Mouse (Mus musculus) monocyte, adult 2 months (primary cell): ENCODE results near the gene Btnl9.
"Not testable (repeated sequence)": the region's sequence is repeated elsewhere in the genome, so short reads cannot be mapped to it uniquely, and the experiment has no call there.

Experiments used
- DNase-seq, 2 experiments: peaks; one replicate each; pipeline ENCODE4 v3.0.0; 2022; ENCODE audit warnings: low spot score in 2 of 2, low read depth in 1 of 2

Gene Btnl9

GRCm38 (mm10) chr11:49186955-49187488, at the start of gene Btnl9:
TSS of gene Btnl9 (minus strand) at chr11:49187159.
- no peak for DNase-seq

DNA sequence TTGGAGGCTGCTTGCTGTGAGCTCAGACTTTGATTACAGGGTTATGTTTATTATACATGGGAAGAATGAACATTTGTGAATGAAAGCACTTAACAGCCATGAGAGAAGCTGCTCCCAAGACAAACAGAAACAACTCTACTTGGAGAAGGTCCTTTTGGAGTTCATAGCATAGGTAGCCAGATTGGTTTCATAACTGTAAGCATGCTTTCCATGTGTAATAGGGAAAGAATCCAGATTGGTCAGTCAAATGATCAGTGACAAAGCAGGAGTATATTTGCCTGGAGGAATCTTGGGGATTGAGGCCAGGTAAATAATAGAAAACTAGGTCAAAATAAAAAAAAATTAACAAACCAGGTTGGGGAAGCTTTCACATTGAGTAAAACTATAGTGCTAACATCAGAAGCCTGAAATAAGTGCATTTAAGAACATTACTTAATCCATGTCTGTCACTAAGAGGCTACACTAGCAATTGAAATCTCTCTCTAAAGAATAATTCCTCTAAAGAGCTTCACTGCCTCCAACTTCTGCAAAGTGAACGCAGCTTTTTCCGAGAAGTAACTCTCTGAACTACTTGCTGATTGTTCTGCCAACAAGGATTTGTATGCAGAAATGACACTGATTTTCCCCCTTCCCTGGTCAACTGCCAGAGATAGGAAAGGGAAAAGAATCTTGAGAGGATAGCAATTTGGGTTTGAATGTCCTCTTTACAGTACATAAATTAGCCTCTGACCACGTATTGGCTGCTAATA, 48.7 kb upstream of the Btnl9 start:
- DNase-seq: no peak

DNA sequence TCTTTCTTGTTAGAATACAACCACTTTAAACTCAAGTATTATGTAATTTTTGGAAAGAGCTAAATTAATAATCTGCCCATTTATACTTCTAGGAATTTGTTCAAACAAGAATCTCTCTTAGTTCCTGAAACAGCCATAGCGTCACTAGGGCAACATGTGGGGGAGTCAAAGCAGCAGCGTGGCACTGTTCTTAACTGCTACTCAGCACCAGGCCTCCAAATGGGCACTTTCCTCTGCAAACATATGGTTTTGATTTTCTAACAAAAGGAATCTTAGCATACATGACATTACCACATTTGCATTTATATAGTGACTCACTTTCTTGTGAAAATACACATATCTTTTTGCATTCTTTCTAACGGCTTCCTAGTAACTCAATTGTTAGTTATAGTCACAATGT, 45.8 kb upstream of the Btnl9 start:
- no peak for DNase-seq

DNA sequence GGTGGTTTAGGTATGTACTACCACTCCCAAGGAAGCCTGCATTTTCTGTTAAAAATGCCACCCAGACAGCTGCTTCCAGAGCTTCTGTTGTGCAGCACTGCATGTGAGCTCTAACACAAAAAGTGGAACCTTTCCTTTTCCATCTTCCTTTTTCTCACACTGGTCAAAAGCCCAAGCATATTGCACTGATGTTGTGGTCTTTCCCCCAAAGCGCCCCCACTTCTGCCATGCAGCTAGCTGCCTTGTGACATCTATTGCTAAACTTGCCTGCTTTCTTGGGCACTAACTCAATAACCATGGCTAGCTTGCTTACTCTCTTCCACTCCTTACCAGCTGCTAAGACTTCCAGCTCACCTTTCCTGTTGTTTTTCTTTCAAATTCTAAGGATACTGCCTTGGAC, 37.5 kb upstream of the Btnl9 start:
- DNase-seq: no peak

DNA sequence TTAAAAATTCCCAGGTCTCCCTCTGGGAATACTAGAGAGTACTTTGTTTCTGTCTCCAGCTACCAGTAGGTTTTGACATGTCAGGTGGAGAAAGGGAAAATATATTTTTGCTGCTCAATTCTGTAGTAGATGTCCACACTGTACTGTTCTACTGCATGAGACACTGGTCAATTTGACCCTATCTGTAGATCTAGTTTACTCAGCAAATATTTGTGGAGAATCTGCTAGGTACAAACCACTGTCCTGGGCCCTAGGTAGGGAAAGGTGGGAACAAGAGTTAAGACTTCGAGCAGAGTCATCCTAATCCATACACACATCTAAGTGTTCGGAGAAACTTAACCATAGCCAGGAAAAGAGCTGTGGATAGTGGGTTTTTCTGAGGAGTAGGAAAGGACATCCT, 32.3 kb upstream of the Btnl9 start:
- no peak for DNase-seq

DNA sequence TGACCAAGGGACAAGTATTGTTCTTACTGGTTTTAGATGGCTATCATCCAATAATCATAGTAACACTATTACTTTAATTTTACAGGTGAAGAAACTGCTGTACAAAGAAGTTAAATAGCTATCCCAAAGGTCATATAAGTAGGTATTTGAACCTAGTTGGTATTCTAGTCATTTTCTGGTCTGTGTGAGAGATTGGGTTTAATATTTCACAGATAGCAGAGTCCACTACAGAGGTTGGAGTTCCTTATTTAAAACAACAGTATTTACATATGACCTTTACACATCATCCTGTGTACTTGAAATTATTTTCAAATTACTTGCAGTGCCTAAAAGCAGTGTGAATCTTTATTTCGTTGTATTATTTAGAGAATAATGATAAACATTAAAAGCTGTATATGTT, 26.5 kb upstream of the Btnl9 start:
- no peak for DNase-seq

GRCm38 (mm10) chr11:49212577-49212976, 25.6 kb upstream of the Btnl9 start:
- no peak for DNase-seq

DNA sequence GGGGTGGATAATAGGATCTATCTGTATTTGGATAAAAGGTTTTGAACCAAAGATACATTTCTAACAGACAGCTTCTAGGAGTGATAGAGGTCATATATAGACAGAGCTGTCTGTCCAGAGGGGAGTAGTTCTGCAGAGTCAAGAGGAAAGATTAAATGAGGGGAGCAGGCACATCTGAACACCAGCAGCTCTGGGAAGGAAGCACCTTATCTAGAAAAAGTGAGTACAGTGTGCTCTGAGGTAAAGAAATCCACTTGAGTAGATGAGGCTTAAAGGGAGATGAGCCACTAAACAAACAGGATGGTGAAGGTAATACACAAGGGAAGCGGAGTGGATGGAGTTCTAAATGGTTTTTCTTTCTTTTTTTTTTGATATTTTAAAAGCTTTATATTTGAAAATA, 20.5 kb upstream of the Btnl9 start:
- DNase-seq: no peak

GRCm38 (mm10) chr11:49205080-49205590, 18.2 kb upstream of the Btnl9 start:
- DNase-seq: no peak

DNA sequence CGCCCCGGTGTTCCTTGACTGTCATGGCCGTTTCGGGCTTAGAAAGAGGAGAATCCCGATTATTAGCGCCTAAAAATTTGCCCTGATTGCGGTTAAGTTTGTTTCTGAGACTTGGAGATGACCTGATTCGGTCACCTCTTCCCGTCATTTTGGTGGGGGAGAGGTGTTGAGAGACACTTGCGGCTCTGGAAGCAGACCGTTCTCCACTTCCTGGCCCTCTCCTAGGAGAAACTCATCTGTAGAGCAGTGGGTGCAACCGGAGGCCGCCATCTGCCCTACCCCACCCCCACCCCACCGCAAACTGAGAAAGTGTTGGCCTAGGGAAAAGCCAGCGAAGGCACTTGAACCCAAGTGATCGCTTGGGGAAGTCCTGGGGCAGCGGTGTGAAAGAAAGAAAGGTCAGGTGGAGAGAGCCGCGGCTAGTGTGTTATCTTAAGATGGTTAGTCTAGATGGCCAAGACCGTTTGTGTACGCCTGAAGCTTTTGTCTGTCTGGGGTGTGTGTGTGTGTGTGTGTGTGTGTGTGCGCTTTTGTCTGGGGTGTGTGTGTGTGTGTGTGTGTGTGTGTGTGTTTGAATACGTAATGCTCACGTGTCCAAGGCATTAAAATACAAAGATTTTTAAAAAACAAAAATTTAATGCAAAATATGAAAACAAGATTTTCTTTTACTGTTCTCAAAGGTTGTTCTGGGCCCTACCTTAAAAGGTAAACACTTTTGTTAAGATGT, 17.0 kb upstream of the Btnl9 start:
- DNase-seq: no peak

DNA sequence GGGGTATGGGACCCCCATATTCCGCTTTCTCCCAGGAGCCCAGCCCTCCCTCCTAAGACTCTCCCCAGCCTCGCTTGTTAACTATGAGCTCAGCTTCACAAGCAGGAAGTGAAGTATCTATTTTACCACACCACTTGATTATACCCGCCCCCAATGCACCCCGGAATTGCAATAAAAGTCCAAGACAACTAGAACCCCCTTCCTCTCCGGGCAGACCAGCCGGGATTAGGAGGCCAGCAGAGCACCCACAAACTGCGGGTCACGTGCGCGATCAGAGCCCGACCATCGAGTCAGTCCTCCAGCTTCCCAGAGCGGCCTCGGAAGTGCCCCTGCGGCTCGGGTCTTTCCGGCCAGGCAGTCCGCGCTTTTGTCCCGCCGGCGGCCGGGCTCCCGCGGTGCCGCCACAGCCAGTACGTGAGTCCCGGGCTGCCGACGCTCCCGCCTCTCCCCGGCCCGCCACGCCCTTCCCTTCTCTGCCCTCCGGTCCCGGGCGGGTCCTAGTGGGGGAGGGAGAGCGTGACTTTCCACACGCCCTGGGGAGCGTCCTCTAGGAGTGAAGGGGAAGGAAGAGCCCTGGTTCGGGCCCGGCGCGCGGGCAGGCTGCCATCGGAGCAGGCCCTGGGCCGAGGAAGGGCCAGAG, 16.3 kb upstream of the Btnl9 start, which contains the start of gene Zfp62:
TSS of gene Zfp62 (plus strand) at position 164 of the 640 bp plus-strand sequence.
- DNase-seq: peak; percentile 83 to 91

DNA sequence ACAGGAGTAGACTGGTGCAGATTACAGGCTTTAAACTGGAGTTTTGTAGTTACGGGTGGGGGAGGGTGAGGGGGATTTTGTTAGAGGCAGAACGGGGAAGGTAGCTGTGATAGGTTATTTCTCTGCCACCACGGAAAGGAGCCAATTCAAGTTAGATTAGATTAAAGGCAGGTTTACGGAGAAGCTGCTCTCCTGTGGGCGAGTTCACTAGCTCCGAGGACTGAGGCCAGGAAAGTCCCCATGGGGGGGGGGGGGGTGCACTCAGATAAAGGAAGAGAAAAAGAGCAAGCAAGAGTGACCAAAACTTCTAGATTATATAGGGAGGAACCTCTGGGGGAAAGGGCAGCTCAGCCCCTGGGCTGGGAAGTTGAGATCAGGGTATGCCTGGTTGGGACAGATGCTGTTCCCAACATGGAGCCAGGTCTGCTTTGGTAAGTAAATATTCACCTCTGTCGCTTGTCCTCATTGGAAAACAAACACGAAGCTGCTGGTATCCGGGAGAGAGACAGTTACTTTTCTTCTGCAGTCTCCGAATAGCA, 15.6 kb upstream of the Btnl9 start:
- peak in 1 of 2 experiments; percentile 9 for DNase-seq

DNA sequence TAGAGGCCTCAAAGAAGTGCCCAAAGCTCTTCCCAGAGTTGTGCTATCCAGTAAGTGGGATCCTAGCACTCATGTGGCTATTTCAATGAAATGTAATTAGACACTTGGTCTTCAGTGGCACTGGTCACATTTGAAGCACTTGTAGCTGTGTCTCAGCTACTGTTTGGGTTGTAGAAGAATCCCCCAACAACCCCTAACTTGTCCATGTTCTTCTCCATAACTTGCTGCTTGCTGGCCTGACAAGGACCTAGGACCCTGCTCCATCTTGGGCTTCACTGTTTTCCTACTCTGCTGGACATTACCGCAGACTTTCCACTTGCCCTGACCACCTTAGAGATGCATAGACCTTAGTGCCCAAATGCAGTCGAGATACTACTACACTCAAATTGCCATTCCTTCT, 15.1 kb upstream of the Btnl9 start:
- no peak for DNase-seq

DNA sequence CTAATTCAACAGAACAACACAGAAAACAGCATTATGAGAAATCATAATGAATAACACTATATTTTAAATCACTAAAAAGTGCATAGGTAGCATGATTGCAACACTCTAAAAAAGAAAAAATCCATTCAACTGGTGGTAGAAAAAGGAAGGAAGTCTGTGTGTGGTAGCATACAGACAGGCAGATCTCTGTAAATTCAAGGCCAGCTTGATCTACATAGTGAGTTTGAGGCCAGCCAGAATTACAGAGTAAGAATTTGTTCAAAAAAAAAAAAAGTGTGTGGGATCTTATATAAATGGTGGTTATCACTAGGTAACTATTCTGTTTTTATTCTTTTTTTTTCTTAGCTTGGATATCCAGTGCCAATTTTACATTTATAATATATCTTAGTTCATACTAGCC, 14.2 kb upstream of the Btnl9 start:
- no peak for DNase-seq

GRCm38 (mm10) chr11:49200666-49201065, 13.7 kb upstream of the Btnl9 start:
- DNase-seq: no peak

DNA sequence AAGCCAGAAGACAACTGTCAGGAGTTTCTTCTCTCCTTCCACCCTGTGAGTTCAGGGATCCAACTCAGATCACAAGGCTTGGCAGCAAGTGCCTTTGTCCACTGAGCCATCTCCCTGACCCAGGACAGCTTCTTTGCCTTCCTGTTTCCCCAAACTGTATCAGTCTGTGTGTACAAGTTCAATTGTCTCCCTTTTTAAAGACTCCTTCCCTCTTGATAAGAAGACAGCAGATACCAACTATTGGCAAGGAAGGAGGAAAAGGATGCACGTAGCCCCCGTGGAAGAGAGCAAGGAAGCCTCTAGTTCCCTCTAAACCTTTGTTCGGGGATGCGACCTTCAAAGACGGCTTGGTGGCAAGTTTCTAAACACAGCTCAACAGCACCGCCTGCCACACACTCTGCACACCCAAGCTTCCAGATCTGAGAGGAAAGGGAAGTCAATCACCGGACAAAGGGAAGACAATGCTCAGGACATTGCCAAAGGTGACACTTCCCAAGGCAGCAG, 8.9 kb upstream of the Btnl9 start:
- DNase-seq: no peak

DNA sequence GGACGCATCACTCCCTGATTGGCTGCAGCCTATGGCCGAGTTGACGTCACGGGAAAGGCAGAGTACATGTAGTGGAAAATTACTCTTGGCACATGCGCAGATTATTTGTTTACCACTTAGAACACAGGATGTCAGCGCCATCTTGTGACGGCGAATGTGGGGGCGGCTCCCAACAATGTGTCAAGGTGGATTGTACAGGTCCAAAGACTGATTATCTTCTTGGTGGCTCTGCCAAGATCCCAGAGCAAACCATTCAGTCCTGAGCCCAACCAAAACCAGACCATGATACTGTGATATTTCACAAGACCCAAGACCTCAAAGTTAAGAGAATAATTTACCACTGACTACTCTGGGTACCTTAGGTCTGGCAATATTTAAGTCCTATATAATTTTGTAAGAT, 7.8 kb upstream of the Btnl9 start:
- DNase-seq: not testable (repeated sequence)

GRCm38 (mm10) chr11:49191083-49191482, 4.1 kb upstream of the Btnl9 start:
- no peak for DNase-seq

- DNase-seq: peak in 1 of 2 experiments; percentile 19
Measured at GRCm38 (mm10) chr11:49189737-49190136, 2.8 kb upstream of the Btnl9 start.

- no peak for DNase-seq
Measured at GRCm38 (mm10) chr11:49187701-49188100, 742 bp upstream of the Btnl9 start.

- DNase-seq: no peak
Measured at GRCm38 (mm10) chr11:49186452-49186851, 507 bp downstream of the Btnl9 start.
